Mouse (Mus musculus): Measurements from ENCODE around the gene Taok3.
A peak's percentile ranks its signal among the peaks of the same experiment; 100 is the strongest.

Taok3 gene

GRCm38 (mm10) chr5:117147187-117148095, 27.5 kb downstream of the Taok3 start:
- DNase-seq = no peak

- no peak for DNase-seq
Measured at GRCm38 (mm10) chr5:117149054-117149942, 29.4 kb downstream of the Taok3 start.

- no peak for DNase-seq
Measured at GRCm38 (mm10) chr5:117150068-117150467, 30.1 kb downstream of the Taok3 start.

- no peak for DNase-seq
Measured at GRCm38 (mm10) chr5:117152944-117153343, 33.0 kb downstream of the Taok3 start.

GRCm38 (mm10) chr5:117153527-117154091, 33.7 kb downstream of the Taok3 start:
- no peak for DNase-seq

GRCm38 (mm10) chr5:117158335-117159018, 38.5 kb downstream of the Taok3 start:
- no peak for DNase-seq

GRCm38 (mm10) chr5:117159326-117159725, 39.4 kb downstream of the Taok3 start:
- no peak for DNase-seq

- DNase-seq = no peak
Measured at GRCm38 (mm10) chr5:117159805-117160291, 39.9 kb downstream of the Taok3 start.

- DNase-seq = no peak
Measured at GRCm38 (mm10) chr5:117160499-117160898, 40.6 kb downstream of the Taok3 start.

GRCm38 (mm10) chr5:117163790-117164189, 43.9 kb downstream of the Taok3 start:
- DNase-seq = no peak

GRCm38 (mm10) chr5:117164516-117164915, 44.6 kb downstream of the Taok3 start:
- DNase-seq = no peak

GRCm38 (mm10) chr5:117164923-117165322, 45.0 kb downstream of the Taok3 start:
- no peak for DNase-seq

- DNase-seq = no peak
Measured at GRCm38 (mm10) chr5:117165946-117166345, 46.0 kb downstream of the Taok3 start.

- no peak for DNase-seq
Measured at GRCm38 (mm10) chr5:117166811-117167365, 47.0 kb downstream of the Taok3 start.

- DNase-seq = no peak
Measured at GRCm38 (mm10) chr5:117168351-117169100, 48.6 kb downstream of the Taok3 start.

GRCm38 (mm10) chr5:117174057-117174456, 54.1 kb downstream of the Taok3 start:
- no peak for DNase-seq

GRCm38 (mm10) chr5:117175896-117176295, 56.0 kb downstream of the Taok3 start:
- DNase-seq = no peak

- no peak for DNase-seq
Measured at GRCm38 (mm10) chr5:117178079-117178478, 58.1 kb downstream of the Taok3 start.

GRCm38 (mm10) chr5:117178486-117178885, 58.6 kb downstream of the Taok3 start:
- DNase-seq = peak; percentile 17

- DNase-seq = no peak
Measured at GRCm38 (mm10) chr5:117181921-117182320, 62.0 kb downstream of the Taok3 start.

GRCm38 (mm10) chr5:117182411-117182810, 62.5 kb downstream of the Taok3 start:
- no peak for DNase-seq
